Mouse (Mus musculus) spleen, postnatal 36 days (tissue): ENCODE results near the gene Apobec4.

ENCODE experiments used
- DNase-seq, 2 experiments: peaks; one replicate each; pipeline ENCODE4 v3.0.0; 2022; ENCODE audit warnings: low spot score in 2 of 2, mixed read lengths in 1 of 2

The Apobec4 gene

GRCm38 (mm10) chr1:152804907-152805306 is 54.6 kb downstream of the Apobec4 start:
- DNase-seq, result peak in 1 of 2 experiments; percentile 26
